Mouse (Mus musculus) ES-E14 (cell line): ENCODE results near the gene Colq.

Experiments used
- CHD2 ChIP-seq: IDR thresholded peaks from 2 replicates; pipeline ENCODE4 v1.6.1; 2014; ENCODE audit warnings: mild to moderate bottlenecking, low read depth, low read length, inconsistent platforms
- HCFC1 ChIP-seq: IDR thresholded peaks from 2 replicates; pipeline ENCODE4 v1.6.1; 2012; ENCODE audit warnings: low read length, inconsistent platforms, borderline replicate concordance; ENCODE audit not compliant: insufficient read depth
- ZNF384 ChIP-seq: IDR thresholded peaks from 2 replicates; pipeline ENCODE4 v1.6.1; 2012; ENCODE audit warnings: low read depth, low read length, inconsistent platforms

DNA sequence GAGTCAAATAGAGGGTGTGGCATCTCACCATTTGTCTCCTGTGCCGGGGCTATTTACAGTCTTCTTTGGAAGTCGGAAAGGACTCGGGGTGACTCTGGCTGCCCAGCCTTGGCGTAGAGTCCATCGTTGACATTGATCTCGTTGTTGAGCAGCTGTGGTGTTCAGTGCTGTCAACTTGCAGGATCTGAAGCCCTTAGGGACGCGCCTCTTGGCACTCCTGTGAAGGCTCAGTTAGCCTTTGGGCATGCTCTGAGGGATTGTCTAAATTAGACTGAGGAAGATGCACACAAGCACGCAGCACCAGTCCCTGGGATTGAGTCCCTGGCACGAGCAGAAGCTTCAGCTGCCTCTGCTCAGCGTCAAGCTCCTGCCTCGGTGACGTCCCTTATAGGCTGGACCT lies 87.7 kb downstream of the Colq start:
- TF ChIP-seq HCFC1 = no peak
- no peak for TF ChIP-seq ZNF384
- no peak for TF ChIP-seq CHD2
